Mouse (Mus musculus) liver, embryonic 11.5 days (tissue): Measurements from ENCODE around the gene Vps35l. TPM values are rescaled to one million over a fixed set of nuclear protein-coding genes. Genes with fewer than 3 reads are reported as not detected.
A peak's percentile ranks its signal among the peaks of the same experiment; 100 is the strongest.

ENCODE experiments used
- ATAC-seq: fragments of 200-750 bp; cut with Nextera tagmentation; replicated peaks from 2 replicates; pipeline ENCODE4 v1.8.0; 2017; ENCODE audit warnings: moderate number of reproducible peaks, mild to moderate bottlenecking, moderate TSS enrichment, moderate library complexity; ENCODE audit not compliant: low FRiP score
- DNase-seq: peaks from one replicate; pipeline ENCODE4 v3.0.0-alpha.2; 2017; ENCODE audit warnings: low spot score
- H3K27ac ChIP-seq: fragments of 300-500 bp; sonication (generic); 2 replicates; pipeline ENCODE4 v1.5.1; 2014; ENCODE audit warnings: mild to moderate bottlenecking, low read depth, low read length, control low read depth
- H3K27me3 ChIP-seq: fragments of 300-500 bp; sonication (generic); replicated peaks from 2 replicates; pipeline ENCODE4 v1.6.1; 2014; ENCODE audit warnings: low read length, mixed read lengths; ENCODE audit not compliant: control insufficient read depth, insufficient read depth
- H3K36me3 ChIP-seq: fragments of 300-500 bp; sonication (generic); 2 replicates; pipeline ENCODE4 v1.6.1; 2014; ENCODE audit warnings: mild to moderate bottlenecking, low read length, moderate library complexity, mixed read lengths; ENCODE audit not compliant: control insufficient read depth, insufficient read depth
- H3K4me1 ChIP-seq: fragments of 300-500 bp; sonication (generic); replicated peaks from 2 replicates; pipeline ENCODE4 v1.6.1; 2014; ENCODE audit warnings: low read length, mixed read lengths; ENCODE audit not compliant: control insufficient read depth, insufficient read depth
- H3K4me2 ChIP-seq: fragments of 300-500 bp; sonication (generic); 2 replicates; pipeline ENCODE4 v1.6.1; 2014; ENCODE audit warnings: mild to moderate bottlenecking, control low read depth, moderate library complexity
- H3K4me3 ChIP-seq: fragments of 300-500 bp; sonication (generic); 2 replicates; pipeline ENCODE4 v1.5.1; 2014; ENCODE audit warnings: low read depth, low read length, control low read depth
- H3K9ac ChIP-seq: fragments of 300-500 bp; sonication (generic); 2 replicates; pipeline ENCODE4 v1.6.1; 2014; ENCODE audit warnings: low read depth, low read length, control low read depth
- H3K9me3 ChIP-seq: fragments of 300-500 bp; sonication (generic); 2 replicates; pipeline ENCODE4 v1.6.1; 2016; ENCODE audit warnings: low read length, inconsistent platforms, mixed read lengths; ENCODE audit not compliant: control insufficient read depth
- WGBS: fragments of 180-500 bp; shearing (Covaris S2); extraction: QIAGEN DNeasy Blood & Tissue Kit; methylation state at CpG from one replicate; pipeline ENCODE4 v1.1.7; 2014; 5-methylcytosine and 5-hydroxymethylcytosine counted together
- polyA plus RNA-seq: library from polyadenylated mRNA; unstranded; fragments of >200 nt; fragmentation: Nextera tagmentation; extraction: Ambion mirVana; gene quantifications from 2 replicates; pipeline ENCODE4 v1.2.1, GENCODE M21; 2014

The Vps35l gene
- polyA plus RNA-seq, 1 experiment from 2014 or later: 56.6 TPM

- DNase-seq (no peak), ATAC-seq (no peak)
- peaks cover 13% of the 10 kb centered on the region for H3K4me1 ChIP-seq
- H3K27me3 ChIP-seq: no peaks in the 10 kb centered on the region
- peak overlapping the region; percentile 84 for H3K4me2 ChIP-seq
- H3K27ac ChIP-seq: no peak overlapping the region; the same call in 1 of the 2 replicates
- 49% methylated on average over 6 of the region's 6 CpGs for WGBS
- peak overlapping the region; percentile 90 for H3K9ac ChIP-seq
- no peaks in the 10 kb centered on the region for H3K9me3 ChIP-seq
- no peaks in the 10 kb centered on the region for H3K36me3 ChIP-seq
- peak overlapping the region; percentile 92 for H3K4me3 ChIP-seq
Observed at GRCm38 (mm10) chr7:118706051-118706450, 34.0 kb upstream of the Vps35l start.

- Histone ChIP-seq H3K36me3 (no peaks in the 10 kb centered on the region), H3K9me3 (no peaks in the 10 kb centered on the region), H3K4me2 (no peak overlapping the region), H3K4me1 (peaks cover 13% of the 10 kb centered on the region), H3K4me3 (no peak overlapping the region), H3K9ac (no peak overlapping the region), H3K27ac (no peak overlapping the region), H3K27me3 (no peaks in the 10 kb centered on the region)
- 88% methylated on average over 5 of the region's 5 CpGs for WGBS
- DNase-seq (no peak), ATAC-seq (no peak)
Observed at GRCm38 (mm10) chr7:118706488-118706887, 33.5 kb upstream of the Vps35l start.

GRCm38 (mm10) chr7:118707216-118707615 is 32.8 kb upstream of the Vps35l start:
- WGBS: 63% methylated on average over 2 of the region's 2 CpGs

GRCm38 (mm10) chr7:118708002-118708401 is 32.0 kb upstream of the Vps35l start:
- peaks cover 13% of the 10 kb centered on the region for H3K4me1 ChIP-seq
- H3K36me3 ChIP-seq: no peaks in the 10 kb centered on the region
- no peak overlapping the region for H3K27ac ChIP-seq
- no peak overlapping the region for H3K9ac ChIP-seq
- H3K27me3 ChIP-seq: no peaks in the 10 kb centered on the region
- no peak overlapping the region for H3K4me2 ChIP-seq
- no peaks in the 10 kb centered on the region for H3K9me3 ChIP-seq
- ATAC-seq: no peak
- DNase-seq: no peak
- H3K4me3 ChIP-seq: no peak overlapping the region
- 83% methylated on average over 3 of the region's 4 CpGs for WGBS

More at GRCm38 (mm10) chr7:118707216-118707615, 32.8 kb upstream of the Vps35l start:
- H3K36me3 ChIP-seq: no peaks in the 10 kb centered on the region
- DNase-seq (no peak), ATAC-seq (no peak)
- H3K4me1 ChIP-seq: peaks cover 13% of the 10 kb centered on the region
- no peaks in the 10 kb centered on the region for H3K9me3 ChIP-seq
- H3K9ac ChIP-seq: no peak overlapping the region
- no peak overlapping the region for H3K27ac ChIP-seq
- no peak overlapping the region for H3K4me3 ChIP-seq
- no peaks in the 10 kb centered on the region for H3K27me3 ChIP-seq
- H3K4me2 ChIP-seq: no peak overlapping the region

- H3K27me3 ChIP-seq: no peaks in the 10 kb centered on the region
- H3K27ac ChIP-seq: no peak overlapping the region
- H3K9me3 ChIP-seq: no peaks in the 10 kb centered on the region
- no peak overlapping the region for H3K9ac ChIP-seq
- H3K36me3 ChIP-seq: 0 out of 2 replicates have a peak, but pooled peaks cover 2% of the 10 kb centered on the region
- DNase-seq (no peak), ATAC-seq (no peak)
- peaks cover 8% of the 10 kb centered on the region for H3K4me1 ChIP-seq
- no peak overlapping the region for H3K4me2 ChIP-seq
- no peak overlapping the region for H3K4me3 ChIP-seq
- WGBS: 62% methylated on average over 5 of the region's 5 CpGs
Observed at GRCm38 (mm10) chr7:118710776-118711175, 29.2 kb upstream of the Vps35l start.

GRCm38 (mm10) chr7:118712228-118713173 is 27.5 kb upstream of the Vps35l start, which contains the start of gene Ccp110:
Ccp110 (plus strand) TSS chr7:118712552.
- H3K9ac ChIP-seq: peak within 1 kb of the TSS; percentile 71
- 0 out of 2 replicates have a peak, but pooled peaks cover 5% of the 10 kb centered on the region for H3K4me1 ChIP-seq
- peak within 1 kb of the TSS; percentile 78 for H3K4me2 ChIP-seq
- DNase-seq (peak; percentile 90), ATAC-seq (peak; percentile 96)
- no peaks in the 10 kb centered on the region for H3K9me3 ChIP-seq
- no peak within 1 kb of the TSS for H3K27ac ChIP-seq
- H3K36me3 ChIP-seq: 0 out of 2 replicates have a peak, but pooled peaks cover 2% of the 10 kb centered on the region
- H3K27me3 ChIP-seq: no peaks in the 10 kb centered on the region
- WGBS: under 1% methylated on average over 48 of the region's 48 CpGs
- H3K4me3 ChIP-seq: peak within 1 kb of the TSS; percentile 91

- Histone ChIP-seq H3K36me3 (peaks cover 4% of the 10 kb centered on the region; the same call in 1 of the 2 replicates), H3K9ac (no peak overlapping the region), H3K4me1 (0 out of 2 replicates have a peak, but pooled peaks cover 5% of the 10 kb centered on the region), H3K4me3 (no peak overlapping the region), H3K9me3 (no peaks in the 10 kb centered on the region), H3K4me2 (no peak overlapping the region), H3K27me3 (no peaks in the 10 kb centered on the region), H3K27ac (no peak overlapping the region)
- no peak for DNase-seq
- no peak for ATAC-seq
- 98% methylated on average over 1 of the region's 1 CpGs for WGBS
Observed at GRCm38 (mm10) chr7:118714873-118715272, 25.2 kb upstream of the Vps35l start.

GRCm38 (mm10) chr7:118718066-118718465 is 22.0 kb upstream of the Vps35l start:
- DNase-seq (no peak), ATAC-seq (no peak)
- Histone ChIP-seq H3K9me3 (no peaks in the 10 kb centered on the region), H3K4me3 (no peak overlapping the region), H3K4me1 (0 out of 2 replicates have a peak, but pooled peaks cover 5% of the 10 kb centered on the region), H3K36me3 (peaks cover 10% of the 10 kb centered on the region; the same call in 1 of the 2 replicates), H3K27ac (no peak overlapping the region), H3K4me2 (no peak overlapping the region), H3K9ac (no peak overlapping the region), H3K27me3 (no peaks in the 10 kb centered on the region)
- 91% methylated on average over 4 of the region's 4 CpGs for WGBS
